Mouse (Mus musculus): ENCODE measurements around the gene Nutm1. TPM values are rescaled to one million over a fixed set of nuclear protein-coding genes. Genes with fewer than 3 reads are reported as not detected.
A peak's percentile ranks its signal among the peaks of the same experiment; 100 is the strongest.

Gene Nutm1
- total RNA-seq, 2 experiments from 2014 or later: not detected

- DNase-seq: peak; percentile 87
Observed at GRCm38 (mm10) chr2:112261748-112262653, 2.9 kb upstream of the Nutm1 start, which contains the start of gene Nop10. Gene Nop10 (plus strand): TSS chr2:112261926.

- DNase-seq: peak; percentile 27
Observed at GRCm38 (mm10) chr2:112254675-112255515, 4.2 kb downstream of the Nutm1 start.

- DNase-seq: no peak
Observed at GRCm38 (mm10) chr2:112249780-112250453, 9.2 kb downstream of the Nutm1 start.

- DNase-seq: no peak
Observed at GRCm38 (mm10) chr2:112247323-112247722, 11.8 kb downstream of the Nutm1 start.

- no peak for DNase-seq
Observed at GRCm38 (mm10) chr2:112246193-112246592, 12.9 kb downstream of the Nutm1 start.

- DNase-seq: no peak
Observed at GRCm38 (mm10) chr2:112245307-112245706, 13.8 kb downstream of the Nutm1 start.

GRCm38 (mm10) chr2:112241787-112242186 lies 17.3 kb downstream of the Nutm1 start:
- no peak for DNase-seq

- peak; percentile 19 for DNase-seq
Observed at GRCm38 (mm10) chr2:112239935-112240721, 19.0 kb downstream of the Nutm1 start.

GRCm38 (mm10) chr2:112239212-112239934 lies 19.7 kb downstream of the Nutm1 start, which contains the start of gene Lpcat4:
Gene Lpcat4 (plus strand): TSS chr2:112239468.
- DNase-seq: peak; percentile 92

- no peak for DNase-seq
Observed at GRCm38 (mm10) chr2:112238006-112238405, 21.1 kb downstream of the Nutm1 start.

- no peak for DNase-seq
Observed at GRCm38 (mm10) chr2:112236620-112237019, 22.5 kb downstream of the Nutm1 start.

- DNase-seq: no peak
Observed at GRCm38 (mm10) chr2:112232623-112233022, 26.5 kb downstream of the Nutm1 start.

- DNase-seq: no peak
Observed at GRCm38 (mm10) chr2:112224356-112224755, 34.7 kb downstream of the Nutm1 start.

- no peak for DNase-seq
Observed at GRCm38 (mm10) chr2:112222607-112223006, 36.5 kb downstream of the Nutm1 start.

- DNase-seq: no peak
Observed at GRCm38 (mm10) chr2:112220880-112221279, 38.2 kb downstream of the Nutm1 start.

- no peak for DNase-seq
Observed at GRCm38 (mm10) chr2:112217614-112218013, 41.5 kb downstream of the Nutm1 start.

GRCm38 (mm10) chr2:112215977-112216376 lies 43.1 kb downstream of the Nutm1 start:
- no peak for DNase-seq

GRCm38 (mm10) chr2:112210699-112211098 lies 48.4 kb downstream of the Nutm1 start:
- no peak for DNase-seq

- peak; percentile 42 for DNase-seq
Observed at GRCm38 (mm10) chr2:112210142-112210541, 48.9 kb downstream of the Nutm1 start.

- no peak for DNase-seq
Observed at GRCm38 (mm10) chr2:112203056-112203455, 56.0 kb downstream of the Nutm1 start.
